Mouse (Mus musculus) kidney, embryonic 16.5 days (tissue): ENCODE results near the gene Rtel1. TPM values are rescaled to one million over a fixed set of nuclear protein-coding genes. Genes with fewer than 3 reads are reported as not detected.

ENCODE experiments used
- ATAC-seq: fragments of 200-750 bp; cut with Nextera tagmentation; 2 replicates; pipeline ENCODE4 v1.8.0; 2017; ENCODE audit warnings: moderate TSS enrichment; ENCODE audit not compliant: low FRiP score, low TSS enrichment
- H3K27ac ChIP-seq: fragments of 300-500 bp; sonication (generic); 2 replicates; pipeline ENCODE4 v1.5.1; 2014; ENCODE audit warnings: low read length
- H3K27me3 ChIP-seq: fragments of 300-500 bp; sonication (generic); 2 replicates; pipeline ENCODE4 v1.6.1; 2014; ENCODE audit warnings: low read length, control low read depth, mixed read lengths; ENCODE audit not compliant: insufficient read depth
- H3K36me3 ChIP-seq: fragments of 300-500 bp; sonication (generic); 2 replicates; pipeline ENCODE4 v1.6.1; 2014; ENCODE audit warnings: low read length, control low read depth, mixed read lengths; ENCODE audit not compliant: insufficient read depth
- H3K4me1 ChIP-seq: fragments of 300-500 bp; sonication (generic); 2 replicates; pipeline ENCODE4 v1.6.1; 2014; ENCODE audit warnings: low read length, control low read depth, mixed read lengths; ENCODE audit not compliant: insufficient read depth
- H3K4me2 ChIP-seq: fragments of 300-500 bp; sonication (generic); replicated peaks from 2 replicates; pipeline ENCODE4 v1.6.1; 2014; ENCODE audit warnings: low read depth, low read length
- H3K4me3 ChIP-seq: fragments of 300-500 bp; sonication (generic); 2 replicates; pipeline ENCODE4 v1.5.1; 2014; ENCODE audit warnings: mild to moderate bottlenecking, low read length
- H3K9ac ChIP-seq: fragments of 300-500 bp; sonication (generic); replicated peaks from 2 replicates; pipeline ENCODE4 v1.6.1; 2014; ENCODE audit warnings: low read length
- H3K9me3 ChIP-seq: fragments of 300-500 bp; sonication (generic); 2 replicates; pipeline ENCODE4 v1.6.1; 2016; ENCODE audit warnings: low read length, control low read depth
- WGBS: fragments of 180-500 bp; shearing (Covaris S2); extraction: QIAGEN DNeasy Blood & Tissue Kit; methylation state at CpG from one replicate; pipeline ENCODE4 v1.1.7; 2014; 5-methylcytosine and 5-hydroxymethylcytosine counted together
- polyA plus RNA-seq: library from polyadenylated mRNA; unstranded; fragments of >200 nt; fragmentation: Nextera tagmentation; extraction: Ambion mirVana; gene quantifications from 2 replicates; pipeline ENCODE4 v1.2.1, GENCODE M21; 2015

Gene Rtel1
- polyA plus RNA-seq, 1 experiment from 2014 or later, result 51.2 TPM

DNA sequence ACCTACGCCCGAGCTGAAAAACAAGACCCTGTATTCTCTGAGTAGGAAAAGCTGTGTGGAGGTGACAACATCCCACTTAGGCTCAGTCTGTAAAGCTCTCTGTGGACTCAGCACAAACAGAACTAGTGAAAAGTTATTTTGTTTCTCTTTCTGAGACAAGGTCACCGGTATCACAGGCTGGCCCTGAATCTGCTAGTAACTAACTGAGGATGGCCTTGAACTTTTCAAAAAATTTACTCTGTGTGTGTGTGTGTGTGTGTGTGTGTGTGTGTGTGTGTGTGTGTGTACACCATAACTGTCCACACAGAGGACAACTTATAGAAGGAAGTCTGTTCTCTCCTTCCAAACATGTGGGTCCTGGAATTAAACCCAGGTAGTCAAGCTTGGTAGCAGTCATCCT is 74.5 kb downstream of the Rtel1 start:
- H3K4me1 ChIP-seq, result 0 out of 2 replicates have a peak, but pooled peaks cover 3% of the 10 kb centered on the region
- H3K9ac ChIP-seq, result no peak overlapping the region
- H3K4me3 ChIP-seq, result no peak overlapping the region
- no peak overlapping the region for H3K4me2 ChIP-seq
- no peaks in the 10 kb centered on the region for H3K27me3 ChIP-seq
- no peak overlapping the region for H3K27ac ChIP-seq
- no peaks in the 10 kb centered on the region for H3K9me3 ChIP-seq
- no peak for ATAC-seq
- 90% methylated on average over 3 of the region's 3 CpGs for WGBS
- H3K36me3 ChIP-seq, result peaks cover 19% of the 10 kb centered on the region

DNA sequence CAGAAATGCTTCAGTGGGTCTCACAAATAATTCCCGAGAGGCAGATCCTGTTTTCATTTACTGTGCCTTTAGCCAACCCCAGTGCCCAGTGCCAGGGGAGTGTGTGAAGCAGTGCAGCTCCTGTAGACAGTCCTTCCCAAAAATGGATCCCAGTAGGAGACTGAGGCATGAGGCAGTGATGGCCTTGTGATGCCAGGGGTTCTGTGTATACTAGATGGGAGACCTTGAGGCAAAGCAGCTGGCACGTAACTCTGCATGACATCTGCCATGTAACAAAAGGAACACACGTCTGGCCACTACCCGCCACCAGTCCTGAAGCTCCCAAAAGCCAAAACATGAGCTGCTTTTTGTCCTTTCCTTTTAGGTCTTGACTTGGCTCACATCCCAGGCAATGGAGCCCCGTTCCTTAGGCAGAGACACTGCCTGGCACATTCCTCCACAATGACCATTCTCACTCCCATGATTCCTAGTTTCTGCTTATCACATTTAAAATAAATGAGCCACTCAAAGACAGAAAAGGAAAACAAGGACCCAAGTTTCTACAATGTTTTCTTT is 77.7 kb downstream of the Rtel1 start:
- WGBS, result 66% methylated on average over 5 of the region's 5 CpGs
- Histone ChIP-seq H3K9me3 (no peaks in the 10 kb centered on the region), H3K27ac (no peak overlapping the region), H3K9ac (no peak overlapping the region), H3K4me1 (0 out of 2 replicates have a peak, but pooled peaks cover 3% of the 10 kb centered on the region), H3K4me3 (no peak overlapping the region), H3K27me3 (no peaks in the 10 kb centered on the region), H3K4me2 (no peak overlapping the region), H3K36me3 (peaks cover 7% of the 10 kb centered on the region)
- ATAC-seq, result no peak

GRCm38 (mm10) chr2:181401497-181401896 is 82.0 kb downstream of the Rtel1 start:
- Histone ChIP-seq H3K9ac (no peak overlapping the region), H3K4me3 (no peak overlapping the region), H3K9me3 (no peaks in the 10 kb centered on the region), H3K27ac (no peak overlapping the region), H3K27me3 (no peaks in the 10 kb centered on the region), H3K36me3 (no peaks in the 10 kb centered on the region), H3K4me1 (0 out of 2 replicates have a peak, but pooled peaks cover 3% of the 10 kb centered on the region), H3K4me2 (no peak overlapping the region)
- WGBS, result 15% methylated on average over 1 of the region's 1 CpGs
- ATAC-seq, result no peak

DNA sequence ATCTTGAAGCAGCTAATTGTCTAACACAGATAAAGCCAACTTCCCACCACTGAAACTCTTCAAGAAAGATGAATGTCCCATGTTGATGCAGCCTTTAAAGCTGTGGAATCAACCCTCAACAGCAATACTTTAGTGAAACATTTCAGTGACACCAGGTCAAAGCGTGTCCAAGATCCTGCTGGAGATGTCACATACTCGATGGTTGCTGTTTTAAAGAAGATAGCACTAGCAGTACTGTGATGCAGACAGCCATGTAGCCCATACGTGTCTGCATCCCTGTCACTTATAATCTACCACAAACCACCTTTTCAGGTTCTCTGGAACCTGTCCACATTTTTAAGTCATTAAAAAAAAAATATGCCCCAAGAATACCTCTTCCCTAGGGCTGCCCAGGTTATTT is 84.2 kb downstream of the Rtel1 start:
- Histone ChIP-seq H3K9ac (no peak overlapping the region), H3K4me1 (no peaks in the 10 kb centered on the region), H3K9me3 (no peaks in the 10 kb centered on the region), H3K27ac (no peak overlapping the region), H3K36me3 (peaks cover 6% of the 10 kb centered on the region; the same call in 1 of the 2 replicates), H3K4me3 (no peak overlapping the region), H3K4me2 (no peak overlapping the region), H3K27me3 (no peaks in the 10 kb centered on the region)
- 86% methylated on average over 3 of the region's 3 CpGs for WGBS
- ATAC-seq, result no peak

Other genes with a start within 250 kb of the Rtel1 start
- gene Kcnq2, start 184.4 kb upstream of the Rtel1 start, polyA plus RNA-seq, result 0.16 and 0.44 TPM in 2 replicates
- 0.10 TPM in 1 of 2 replicates, not detected in the other for gene Eef1a2, start 162.7 kb upstream of the Rtel1 start, polyA plus RNA-seq
- 302 and 310 TPM in 2 replicates for gene Ppdpf, start 132.5 kb upstream of the Rtel1 start, polyA plus RNA-seq
- gene Ptk6, start 117.0 kb upstream of the Rtel1 start, polyA plus RNA-seq, result not detected in 2 replicates
- gene Srms, start 106.6 kb upstream of the Rtel1 start, polyA plus RNA-seq, result 0.25 and 0.37 TPM in 2 replicates
- gene Fndc11, start 99.7 kb upstream of the Rtel1 start, polyA plus RNA-seq, result 0.26 and 0.59 TPM in 2 replicates
- 1.9 and 2.0 TPM in 2 replicates for gene Helz2, start 77.7 kb upstream of the Rtel1 start, polyA plus RNA-seq
- 15.7 and 18.7 TPM in 2 replicates for gene Gmeb2, start 31.7 kb upstream of the Rtel1 start, polyA plus RNA-seq
- 3.7 and 7.7 TPM in 2 replicates for gene Stmn3, start 5.2 kb upstream of the Rtel1 start, polyA plus RNA-seq
- 48.8 and 50.5 TPM in 2 replicates for gene Zgpat, start 45.2 kb downstream of the Rtel1 start, polyA plus RNA-seq
- gene Arfrp1, start 45.7 kb downstream of the Rtel1 start, polyA plus RNA-seq, result 72.5 and 73.5 TPM in 2 replicates
- gene Lime1, start 60.3 kb downstream of the Rtel1 start, polyA plus RNA-seq, result 28.3 and 32.6 TPM in 2 replicates
- gene Zbtb46, start 139.7 kb downstream of the Rtel1 start, polyA plus RNA-seq, result 26.2 and 30.5 TPM in 2 replicates
- 0.15 and 0.20 TPM in 2 replicates for gene Abhd16b, start 173.5 kb downstream of the Rtel1 start, polyA plus RNA-seq
- gene Tpd52l2, start 177.4 kb downstream of the Rtel1 start, polyA plus RNA-seq, result 168 and 172 TPM in 2 replicates
- 91.7 and 100 TPM in 2 replicates for gene Dnajc5, start 200.7 kb downstream of the Rtel1 start, polyA plus RNA-seq